In the genomic region with DNA sequence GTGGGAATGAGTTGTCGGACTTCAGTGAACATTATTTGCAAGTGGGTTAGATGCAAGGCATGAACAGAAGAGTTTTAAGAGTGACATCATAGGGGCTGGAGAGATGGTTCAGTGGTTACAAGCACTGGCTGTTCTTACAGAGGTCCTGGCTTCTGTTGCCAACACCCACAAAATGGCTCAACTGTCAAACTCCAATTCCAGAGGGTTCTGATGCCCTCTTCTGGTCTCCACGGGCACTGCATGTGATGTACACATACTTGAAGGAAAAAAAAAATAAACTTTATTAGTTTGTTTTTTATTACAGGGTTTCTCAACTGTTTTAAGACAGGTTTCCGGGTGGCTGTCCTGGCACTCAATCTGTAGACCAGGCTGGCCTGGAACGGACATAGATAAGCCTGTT, we compare ENCODE assay signal across 8 mouse cellular contexts. TPM values are rescaled to one million over a fixed set of nuclear protein-coding genes. Genes with fewer than 3 reads are reported as not detected.
DNase-seq lines count a peak whose midpoint lies in the region; ATAC-seq and TF ChIP-seq lines count a peak whose summit lies in the region.

No protein-coding gene starts in this region.

- no peak overlapping the region for H3K27ac ChIP-seq in cerebellum, adult 2 months (ENCODE audit: insufficient read depth, low read length)
- H3K27ac ChIP-seq in midbrain, postnatal 0 days (ENCODE audit: low read depth, low read length) = no peak overlapping the region

- H3K9ac ChIP-seq in midbrain, postnatal 0 days (replicated peaks; ENCODE audit: low read length, poor library complexity, severe bottlenecking) = no peak overlapping the region

- no peaks in the 10 kb centered on the region; the same call in 1 of the 2 replicates for H3K36me3 ChIP-seq in midbrain, postnatal 0 days (ENCODE audit: insufficient read depth, low read length)

- H3K9me3 ChIP-seq in midbrain, postnatal 0 days (ENCODE audit: low read length) = no peaks in the 10 kb centered on the region

- no peak overlapping the region for H3K4me2 ChIP-seq in midbrain, postnatal 0 days (ENCODE audit: low read depth, low read length, poor library complexity, severe bottlenecking)

- DNase-seq in gastrocnemius, adult 18-20 months (ENCODE audit: low spot score) = peak; percentile 32
- no peak for DNase-seq in gastrocnemius, postnatal 25 days
- peak; percentile 21 for DNase-seq in ovary, postnatal 36 days (ENCODE audit: low spot score)
- no peak for DNase-seq in ovary, adult 18-20 months (ENCODE audit: low spot score)
- DNase-seq in cerebellum, adult 2 months = peak; percentile 29 to 65
- peak; percentile 37 for DNase-seq in hindlimb bud, embryonic 11.5 days (ENCODE audit: extremely low spot score, low read depth, low spot score)
- peak; percentile 26 for DNase-seq in midbrain, postnatal 0 days (ENCODE audit: low spot score)

- TF ChIP-seq POLR2A in cerebellum, adult 2 months (IDR thresholded peaks at IDR 0.05; ENCODE audit: borderline replicate concordance, insufficient read depth, low read length) = no peak

- no peaks in the 10 kb centered on the region for H3K27me3 ChIP-seq in cerebellum, adult 2 months (ENCODE audit: control insufficient read depth, insufficient read depth, low read length)
- no peaks in the 10 kb centered on the region for H3K27me3 ChIP-seq in midbrain, postnatal 0 days (ENCODE audit: insufficient read depth, low read length)

- peaks cover 5% of the 10 kb centered on the region; the same call in 1 of the 2 replicates for H3K4me1 ChIP-seq in cerebellum, adult 2 months (ENCODE audit: control insufficient read depth, insufficient read depth, low read length)
- H3K4me1 ChIP-seq in midbrain, postnatal 0 days (ENCODE audit: insufficient read depth, low read length) = peaks cover 10% of the 10 kb centered on the region

- H3K4me3 ChIP-seq in cerebellum, adult 2 months (replicated peaks; ENCODE audit: insufficient read depth, low read depth, low read length) = no peak overlapping the region
- H3K4me3 ChIP-seq in midbrain, postnatal 0 days (ENCODE audit: low read depth, low read length) = no peak overlapping the region

- TF ChIP-seq CTCF in cerebellum, adult 2 months (IDR thresholded peaks at IDR 0.05; ENCODE audit: borderline replicate concordance, insufficient read depth, low read depth, low read length) = peak; percentile 48; the same call in 1 of the 2 replicates
- TF ChIP-seq CTCF in midbrain, postnatal 0 days (IDR thresholded peaks at IDR 0.05) = peak; percentile 70

- 68% methylated on average over 4 of the region's 4 CpGs for WGBS in cerebellum, adult 2 months
- 71% methylated on average over 4 of the region's 4 CpGs for WGBS in midbrain, postnatal 0 days

- ATAC-seq in midbrain, postnatal 0 days (ENCODE audit: low FRiP score) = no peak
- no peak; the same call in 1 of the 2 replicates for ATAC-seq in granulocyte monocyte progenitor cell, adult 5-6 weeks (replicated peaks; ENCODE audit: poor library complexity, severe bottlenecking)

RNA-seq across cellular contexts. Expression of gene Cops7a, which starts 2.4 kb away (rescaled TPM):
- 100 to 1,000 TPM; 109 to 121 TPM for total RNA-seq in gastrocnemius, adult 18-20 months (2021)
- 10 to 100 TPM; 96.2 to 99.0 TPM for total RNA-seq in gastrocnemius, postnatal 25 days (2021)
- 276 and 289 TPM in 2 replicates for polyA plus RNA-seq in cerebellum, adult 2 months (2012; rRNA removed)
- total RNA-seq in midbrain, postnatal 0 days (2014; rRNA removed) = 108 and 131 TPM in 2 replicates
- polyA plus RNA-seq in midbrain, postnatal 0 days (2015; fragmentation: Nextera tagmentation; extraction: Ambion mirVana) = 92.3 and 97.1 TPM in 2 replicates
- 96.6 and 112 TPM in 2 replicates for total RNA-seq in granulocyte monocyte progenitor cell, adult 5-6 weeks (2014; fragmentation: Nextera tagmentation)
- total RNA-seq in granulocyte monocyte progenitor cell, adult 5-6 weeks (2017) = 48.8 and 52.0 TPM in 2 replicates

RNA-seq across cellular contexts. Expression of gene Pianp, which starts 28.7 kb away (rescaled TPM):
- under 1 TPM; 0.75 to 0.93 TPM for total RNA-seq in gastrocnemius, adult 18-20 months (2021)
- not detected for total RNA-seq in gastrocnemius, postnatal 25 days (2021)
- 104 and 109 TPM in 2 replicates for polyA plus RNA-seq in cerebellum, adult 2 months (2012; rRNA removed)
- 31.8 and 36.1 TPM in 2 replicates for total RNA-seq in midbrain, postnatal 0 days (2014; rRNA removed)
- polyA plus RNA-seq in midbrain, postnatal 0 days (2015; fragmentation: Nextera tagmentation; extraction: Ambion mirVana) = 97.0 and 97.5 TPM in 2 replicates
- not detected in 2 replicates for total RNA-seq in granulocyte monocyte progenitor cell, adult 5-6 weeks (2014; fragmentation: Nextera tagmentation)
- total RNA-seq in granulocyte monocyte progenitor cell, adult 5-6 weeks (2017) = not detected in 2 replicates

RNA-seq across cellular contexts. Expression of gene Mlf2, which starts 36.6 kb away (rescaled TPM):
- 100 to 1,000 TPM; 196 to 205 TPM for total RNA-seq in gastrocnemius, adult 18-20 months (2021)
- total RNA-seq in gastrocnemius, postnatal 25 days (2021) = 100 to 1,000 TPM; 207 to 210 TPM
- 669 and 677 TPM in 2 replicates for polyA plus RNA-seq in cerebellum, adult 2 months (2012; rRNA removed)
- 512 and 647 TPM in 2 replicates for total RNA-seq in midbrain, postnatal 0 days (2014; rRNA removed)
- 628 and 643 TPM in 2 replicates for polyA plus RNA-seq in midbrain, postnatal 0 days (2015; fragmentation: Nextera tagmentation; extraction: Ambion mirVana)
- total RNA-seq in granulocyte monocyte progenitor cell, adult 5-6 weeks (2014; fragmentation: Nextera tagmentation) = 82.4 and 102 TPM in 2 replicates
- total RNA-seq in granulocyte monocyte progenitor cell, adult 5-6 weeks (2017) = 49.5 and 79.7 TPM in 2 replicates

RNA-seq across cellular contexts. Expression of gene Zfp384, which starts 41.2 kb away (rescaled TPM):
- 10 to 100 TPM; 22.4 to 24.0 TPM for total RNA-seq in gastrocnemius, adult 18-20 months (2021)
- total RNA-seq in gastrocnemius, postnatal 25 days (2021) = 10 to 100 TPM; 18.5 to 19.3 TPM
- 57.3 and 64.8 TPM in 2 replicates for polyA plus RNA-seq in cerebellum, adult 2 months (2012; rRNA removed)
- 33.2 and 38.6 TPM in 2 replicates for total RNA-seq in midbrain, postnatal 0 days (2014; rRNA removed)
- polyA plus RNA-seq in midbrain, postnatal 0 days (2015; fragmentation: Nextera tagmentation; extraction: Ambion mirVana) = 9.0 and 9.7 TPM in 2 replicates
- 75.9 and 87.6 TPM in 2 replicates for total RNA-seq in granulocyte monocyte progenitor cell, adult 5-6 weeks (2014; fragmentation: Nextera tagmentation)
- 24.3 and 31.9 TPM in 2 replicates for total RNA-seq in granulocyte monocyte progenitor cell, adult 5-6 weeks (2017)

RNA-seq across cellular contexts. Expression of gene Ptms, which starts 47.9 kb away (rescaled TPM):
- 100 to 1,000 TPM in 1 of 2 experiments, 10 to 100 TPM in 1; 64.3 to 105 TPM for total RNA-seq in gastrocnemius, adult 18-20 months (2021)
- 100 to 1,000 TPM; 126 to 152 TPM for total RNA-seq in gastrocnemius, postnatal 25 days (2021)
- 958 and 983 TPM in 2 replicates for polyA plus RNA-seq in cerebellum, adult 2 months (2012; rRNA removed)
- 814 and 944 TPM in 2 replicates for total RNA-seq in midbrain, postnatal 0 days (2014; rRNA removed)
- polyA plus RNA-seq in midbrain, postnatal 0 days (2015; fragmentation: Nextera tagmentation; extraction: Ambion mirVana) = 810 TPM in 2 replicates
- total RNA-seq in granulocyte monocyte progenitor cell, adult 5-6 weeks (2014; fragmentation: Nextera tagmentation) = 16.1 and 21.9 TPM in 2 replicates
- total RNA-seq in granulocyte monocyte progenitor cell, adult 5-6 weeks (2017) = 18.5 and 33.0 TPM in 2 replicates

Comparison
In these comparisons a context has a peak if more than half of its experiments do, and no peak if none do; other contexts are left out.
1. DNase-seq: peak in gastrocnemius, adult 18-20 months (single experiment), ovary, postnatal 36 days (single experiment), cerebellum, adult 2 months (2 of 2), hindlimb bud, embryonic 11.5 days (single experiment) and midbrain, postnatal 0 days (single experiment); none in gastrocnemius, postnatal 25 days (single experiment) and ovary, adult 18-20 months (single experiment).
2. RNA of gene Pianp, which starts 28.7 kb away (total RNA-seq): 31.8 to 36.1 TPM in midbrain, postnatal 0 days; 0.75 to 0.93 TPM in gastrocnemius, adult 18-20 months, not detected in gastrocnemius, postnatal 25 days and not detected in granulocyte monocyte progenitor cell, adult 5-6 weeks; every median in the first group is over 10 times any median in the second.